Mouse (Mus musculus) ES-Bruce4 (cell line): ENCODE measurements around the gene Asb6.

ENCODE experiments used
- CTCF ChIP-seq: IDR thresholded peaks from one replicate; pipeline ENCODE4 v1.8.1; 2011; ENCODE audit warnings: low read depth, low read length
- EP300 ChIP-seq: IDR thresholded peaks from 2 replicates; pipeline ENCODE4 v1.6.1; 2011; ENCODE audit warnings: low read depth, low read length; ENCODE audit not compliant: insufficient read depth
- POLR2A ChIP-seq: IDR thresholded peaks from one replicate; pipeline ENCODE4 v1.8.1; 2011; ENCODE audit warnings: low read length; ENCODE audit not compliant: insufficient read depth

DNA sequence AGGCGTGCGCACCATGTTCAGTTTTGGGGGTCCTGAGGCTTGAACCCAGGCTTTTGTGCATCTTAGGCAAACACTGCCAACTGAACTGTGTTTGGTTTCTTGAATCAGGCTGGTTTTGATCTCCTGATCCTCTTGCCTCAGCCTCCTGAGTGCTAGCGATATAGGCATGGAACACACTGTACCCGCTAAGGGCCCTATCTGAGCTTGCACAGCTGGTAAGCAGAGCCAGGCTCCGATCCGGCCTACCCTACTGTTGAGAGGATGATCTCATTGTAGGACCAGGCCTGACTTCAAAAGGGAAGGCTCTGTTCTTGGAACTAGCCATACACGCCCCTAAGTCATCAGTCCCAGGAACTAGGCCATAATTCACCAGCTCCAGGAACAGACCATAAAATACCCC lies 19.6 kb downstream of the Asb6 start:
- TF ChIP-seq EP300: no peak
- no peak for TF ChIP-seq POLR2A
- TF ChIP-seq CTCF: no peak
